Mouse (Mus musculus) spleen, adult 2 months (tissue): Measurements from ENCODE around the gene Ifng. TPM values are rescaled to one million over a fixed set of nuclear protein-coding genes. Genes with fewer than 3 reads are reported as not detected.
A peak's percentile ranks its signal among the peaks of the same experiment; 100 is the strongest.

Experiments used
- DNase-seq, 2 experiments: peaks; one replicate each; pipeline versions ENCODE4 v3.0.0 to v3.0.0-alpha.2; 2012 to 2021; ENCODE audit warnings: low spot score in 2 of 2, low read depth in 1 of 2
- H3K27ac ChIP-seq: fragments of 200-500 bp; 2 replicates; pipeline ENCODE4 v1.5.1; 2012; ENCODE audit warnings: low read length, inconsistent platforms; ENCODE audit not compliant: insufficient read depth
- H3K27me3 ChIP-seq: fragments of 200-500 bp; 2 replicates; pipeline ENCODE4 v1.6.1; 2012; ENCODE audit warnings: mild to moderate bottlenecking, moderate library complexity, low read length, inconsistent platforms; ENCODE audit not compliant: control insufficient read depth, insufficient read depth
- H3K36me3 ChIP-seq: fragments of 200-500 bp; 2 replicates; pipeline ENCODE4 v1.6.1; 2012; ENCODE audit warnings: mild to moderate bottlenecking, low read length, inconsistent platforms; ENCODE audit not compliant: control insufficient read depth, insufficient read depth
- H3K4me1 ChIP-seq: fragments of 200-500 bp; 2 replicates; pipeline ENCODE4 v1.6.1; 2011; ENCODE audit warnings: inconsistent platforms; ENCODE audit not compliant: control insufficient read depth, insufficient read depth, insufficient read length
- H3K4me3 ChIP-seq: fragments of 200-500 bp; 2 replicates; pipeline ENCODE4 v1.5.1; 2011; ENCODE audit warnings: mild to moderate bottlenecking, inconsistent platforms; ENCODE audit not compliant: insufficient read depth, insufficient read length; ENCODE audit errors: extremely low read depth
- CTCF ChIP-seq: fragments of 200-500 bp; IDR thresholded peaks from 2 replicates; pipeline ENCODE4 v1.5.1; 2011; ENCODE audit warnings: mild to moderate bottlenecking, inconsistent platforms; ENCODE audit not compliant: insufficient read depth, insufficient read length, insufficient replicate concordance; ENCODE audit errors: extremely low read depth
- POLR2A ChIP-seq: fragments of 200-500 bp; IDR thresholded peaks from 2 replicates; pipeline ENCODE4 v1.6.1; 2011; ENCODE audit warnings: low read depth, low read length, inconsistent platforms
- WGBS: fragments of 180-500 bp; shearing (Covaris S2); methylation state at CpG from one replicate; pipeline ENCODE4 v1.1.7; 2018; 5-methylcytosine and 5-hydroxymethylcytosine counted together
- polyA plus RNA-seq: library from polyadenylated mRNA; depleted of rRNA; stranded (reverse); fragments of >200 nt; gene quantifications from 2 replicates; pipeline ENCODE4 v1.2.3, GENCODE M21; 2012; rRNA removed

Gene Ifng
- polyA plus RNA-seq = 0.33 and 0.38 TPM in 2 replicates

- Histone ChIP-seq H3K27ac (no peak within 1 kb of the TSS), H3K36me3 (no peaks in the 10 kb centered on the region), H3K4me1 (no peaks in the 10 kb centered on the region), H3K27me3 (no peaks in the 10 kb centered on the region), H3K4me3 (0 out of 2 replicates have a peak within 1 kb of the TSS, but pooled peaks have one; percentile 21)
- DNase-seq = no peak
- TF ChIP-seq POLR2A (no peak), CTCF (no peak)
- 69% methylated on average over 11 of the region's 11 CpGs for WGBS
Measured at GRCm38 (mm10) chr10:118440742-118441240, at the start of gene Ifng. TSS of gene Ifng (plus strand) at chr10:118441046.

DNA sequence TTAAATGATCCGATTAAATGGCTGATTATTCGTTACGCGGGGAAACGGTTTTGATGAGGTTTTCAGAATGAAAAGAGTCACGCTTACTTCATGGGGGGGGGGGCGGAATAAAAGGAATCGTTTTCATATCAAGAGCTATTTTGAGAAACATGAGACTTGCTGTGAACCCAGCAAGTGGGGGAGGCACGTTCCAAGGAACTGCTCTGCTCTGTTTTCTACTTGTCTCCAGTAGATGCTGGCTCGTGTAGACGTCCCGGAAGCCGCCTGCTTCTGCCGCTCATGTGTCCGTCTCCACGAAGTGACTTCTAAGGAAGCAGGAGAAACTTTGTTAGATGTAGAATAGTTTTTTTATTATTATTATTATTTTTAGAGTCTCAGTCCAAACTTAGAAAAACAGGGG, 40.9 kb upstream of the Ifng start:
- TF ChIP-seq CTCF (no peak), POLR2A (no peak)
- no peaks in the 10 kb centered on the region for H3K36me3 ChIP-seq
- H3K27me3 ChIP-seq = no peaks in the 10 kb centered on the region
- no peak for DNase-seq
- no peaks in the 10 kb centered on the region for H3K4me1 ChIP-seq
- WGBS = 76% methylated on average over 16 of the region's 16 CpGs
- H3K4me3 ChIP-seq = no peak overlapping the region
- H3K27ac ChIP-seq = no peak overlapping the region

- no peaks in the 10 kb centered on the region for H3K27me3 ChIP-seq
- no peak overlapping the region for H3K4me3 ChIP-seq
- 35% methylated on average over 5 of the region's 5 CpGs for WGBS
- no peaks in the 10 kb centered on the region for H3K36me3 ChIP-seq
- H3K4me1 ChIP-seq = peaks cover 4% of the 10 kb centered on the region; the same call in 1 of the 2 replicates
- TF ChIP-seq CTCF (no peak), POLR2A (no peak)
- H3K27ac ChIP-seq = no peak overlapping the region
- DNase-seq = peak in 1 of 2 experiments; percentile 47
Measured at GRCm38 (mm10) chr10:118406463-118407221, 34.2 kb upstream of the Ifng start.

GRCm38 (mm10) chr10:118411377-118411776, 29.5 kb upstream of the Ifng start:
- TF ChIP-seq CTCF (peak; percentile 47; the same call in 1 of the 2 replicates), POLR2A (no peak)

GRCm38 (mm10) chr10:118412774-118413173, 28.1 kb upstream of the Ifng start:
- no peak overlapping the region for H3K27ac ChIP-seq
- no peaks in the 10 kb centered on the region for H3K4me1 ChIP-seq
- no peaks in the 10 kb centered on the region for H3K36me3 ChIP-seq
- no peaks in the 10 kb centered on the region for H3K27me3 ChIP-seq
- TF ChIP-seq POLR2A = no peak
- no peak for TF ChIP-seq CTCF
- DNase-seq = no peak
- no peak overlapping the region for H3K4me3 ChIP-seq
- 74% methylated on average over 5 of the region's 5 CpGs for WGBS

More at GRCm38 (mm10) chr10:118411377-118411776, 29.5 kb upstream of the Ifng start:
- DNase-seq = peak in 1 of 2 experiments; percentile 30
- Histone ChIP-seq H3K27ac (no peak overlapping the region), H3K4me3 (no peak overlapping the region), H3K36me3 (no peaks in the 10 kb centered on the region), H3K27me3 (no peaks in the 10 kb centered on the region), H3K4me1 (peaks cover 4% of the 10 kb centered on the region; the same call in 1 of the 2 replicates)

DNA sequence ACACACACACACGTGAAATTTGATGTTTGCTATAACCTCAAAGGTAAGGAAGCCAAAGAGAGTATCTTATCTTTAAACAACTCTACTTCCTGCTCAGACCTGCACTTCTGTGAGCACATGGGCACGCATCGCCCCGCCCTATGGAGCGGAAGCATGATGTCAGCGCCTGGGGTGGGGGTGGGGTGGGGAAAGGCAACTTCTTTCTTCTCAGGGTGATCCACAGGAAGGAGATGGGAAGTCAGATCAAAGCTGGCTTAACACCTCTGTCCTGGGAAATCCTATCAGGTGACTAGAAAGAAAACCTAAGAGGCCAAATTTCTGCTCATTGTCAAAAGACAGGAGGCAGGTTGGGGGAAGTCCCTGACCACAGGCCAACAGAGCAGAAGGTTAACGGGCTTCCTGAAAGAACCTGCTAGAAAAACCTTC, 21.8 kb upstream of the Ifng start:
- H3K27me3 ChIP-seq = no peaks in the 10 kb centered on the region
- peak overlapping the region; percentile 58 for H3K27ac ChIP-seq
- 9% methylated on average over 7 of the region's 7 CpGs for WGBS
- TF ChIP-seq POLR2A (no peak), CTCF (no peak)
- DNase-seq = peak; percentile 68 to 82
- no peak overlapping the region; the same call in 1 of the 2 replicates for H3K4me3 ChIP-seq
- H3K36me3 ChIP-seq = no peaks in the 10 kb centered on the region
- peaks cover 4% of the 10 kb centered on the region; the same call in 1 of the 2 replicates for H3K4me1 ChIP-seq

GRCm38 (mm10) chr10:118420896-118421295, 19.9 kb upstream of the Ifng start:
- H3K27ac ChIP-seq = no peak overlapping the region
- peaks cover 4% of the 10 kb centered on the region; the same call in 1 of the 2 replicates for H3K4me1 ChIP-seq
- no peaks in the 10 kb centered on the region for H3K27me3 ChIP-seq
- no peak overlapping the region for H3K4me3 ChIP-seq
- DNase-seq = no peak
- TF ChIP-seq POLR2A (no peak), CTCF (no peak)
- no peaks in the 10 kb centered on the region for H3K36me3 ChIP-seq
